Mouse (Mus musculus) liver, embryonic 14.5 days (tissue): ENCODE measurements at regions not wholly inside any gene's neighbourhood (a gene's known extent, or its start where the extent isn't known, plus 50 kb on each side); places are given as distances from the start of the nearest gene placed in this dataset.

Experiments used
- CTCF ChIP-seq: IDR thresholded peaks from 2 replicates; pipeline ENCODE4 v1.5.1; 2016; ENCODE audit warnings: antibody characterized with exemption, low read depth, control low read depth
- EP300 ChIP-seq: IDR thresholded peaks from 2 replicates; pipeline ENCODE4 v1.6.1; 2016; ENCODE audit warnings: antibody characterized with exemption, low read depth

GRCm38 (mm10) chr12:70752266-70752910 is 72.9 kb upstream of the Frmd6 start:
- TF ChIP-seq CTCF = no peak
- no peak for TF ChIP-seq EP300
